Mouse (Mus musculus) midbrain, embryonic 13.5 days (tissue): ENCODE data around the gene Larp6. TPM values are rescaled to one million over a fixed set of nuclear protein-coding genes. Genes with fewer than 3 reads are reported as not detected.

Experiments
- ATAC-seq: fragments of 200-750 bp; cut with Nextera tagmentation; 2 replicates; pipeline ENCODE4 v1.8.0; 2017; ENCODE audit warnings: mild to moderate bottlenecking, moderate TSS enrichment, moderate library complexity
- H3K27ac ChIP-seq: fragments of 300-500 bp; sonication (generic); 2 replicates; pipeline ENCODE4 v1.5.1; 2015; ENCODE audit warnings: inconsistent platforms, mild to moderate bottlenecking, moderate library complexity
- H3K27me3 ChIP-seq: fragments of 300-500 bp; sonication (generic); 2 replicates; pipeline ENCODE4 v1.6.1; 2015; ENCODE audit warnings: mild to moderate bottlenecking, inconsistent platforms
- H3K36me3 ChIP-seq: fragments of 300-500 bp; sonication (generic); 2 replicates; pipeline ENCODE4 v1.6.1; 2015; ENCODE audit warnings: mild to moderate bottlenecking, inconsistent platforms
- H3K4me1 ChIP-seq: fragments of 300-500 bp; sonication (generic); replicated peaks from 2 replicates; pipeline ENCODE4 v1.6.1; 2015; ENCODE audit warnings: inconsistent platforms
- H3K4me2 ChIP-seq: fragments of 300-500 bp; sonication (generic); replicated peaks from 2 replicates; pipeline ENCODE4 v1.6.1; 2015; ENCODE audit warnings: moderate library complexity, mild to moderate bottlenecking, inconsistent platforms
- H3K4me3 ChIP-seq: fragments of 300-500 bp; sonication (generic); replicated peaks from 2 replicates; pipeline ENCODE4 v1.5.1; 2015; ENCODE audit warnings: mild to moderate bottlenecking, inconsistent platforms
- H3K9ac ChIP-seq: fragments of 300-500 bp; sonication (generic); replicated peaks from 2 replicates; pipeline ENCODE4 v1.6.1; 2015; ENCODE audit warnings: mild to moderate bottlenecking, inconsistent platforms
- H3K9me3 ChIP-seq: fragments of 300-500 bp; sonication (generic); 2 replicates; pipeline ENCODE4 v1.6.1; 2016; ENCODE audit warnings: mild to moderate bottlenecking, inconsistent platforms
- WGBS: fragments of 180-500 bp; shearing (Covaris S2); methylation state at CpG from one replicate; pipeline ENCODE4 v1.1.7; 2015; 5-methylcytosine and 5-hydroxymethylcytosine counted together
- polyA plus RNA-seq: library from polyadenylated mRNA; unstranded; fragments of >200 nt; fragmentation: Nextera tagmentation; extraction: Ambion mirVana; gene quantifications from 2 replicates; pipeline ENCODE4 v1.2.1, GENCODE M21; 2015

Gene Larp6
- polyA plus RNA-seq: 6.5 and 7.7 TPM in 2 replicates

DNA sequence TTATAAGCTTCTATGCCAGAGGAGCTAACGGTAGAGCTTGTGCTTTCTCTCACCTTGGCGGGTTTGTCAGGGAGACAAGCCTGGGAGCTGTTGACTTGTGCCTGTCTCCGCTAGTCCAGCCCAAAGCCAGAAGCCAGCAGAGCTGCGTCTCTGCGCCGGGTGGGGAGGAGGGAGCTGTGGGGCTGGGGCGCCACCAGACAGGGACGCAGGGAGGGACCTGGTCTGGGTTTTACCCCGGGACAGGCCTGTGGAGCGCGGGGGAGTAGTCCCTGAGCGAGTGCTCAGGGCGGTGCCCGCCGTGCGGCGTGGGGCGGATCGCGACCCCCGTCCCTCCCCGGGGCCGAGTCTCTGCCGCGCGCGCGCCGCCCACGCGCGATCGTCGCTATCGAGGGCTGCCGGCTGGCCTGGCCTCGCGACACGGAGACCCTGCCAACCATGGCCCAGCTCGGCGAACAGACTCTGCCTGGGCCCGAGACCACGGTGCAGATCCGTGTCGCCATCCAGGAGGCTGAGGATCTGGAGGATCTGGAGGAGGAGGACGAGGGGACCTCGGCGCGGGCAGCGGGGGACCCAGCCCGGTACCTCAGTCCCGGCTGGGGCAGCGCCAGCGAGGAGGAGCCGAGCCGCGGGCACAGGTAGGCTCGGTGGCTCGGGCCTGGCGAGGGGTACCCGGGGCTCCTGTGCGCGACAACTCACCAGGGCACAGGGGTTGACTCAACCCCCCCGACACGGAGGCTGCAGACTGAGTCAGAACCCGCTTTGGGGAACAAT, at the start of gene Larp6:
Gene Larp6, plus strand, starts transcription at position 219 of the 771 bp plus-strand sequence.
- H3K27ac ChIP-seq: no peak within 1 kb of the TSS
- peak; percentile 84 for ATAC-seq
- no peaks in the 10 kb centered on the region for H3K36me3 ChIP-seq
- H3K27me3 ChIP-seq: 0 out of 2 replicates have a peak, but pooled peaks cover 5% of the 10 kb centered on the region
- 1% methylated on average over 66 of the region's 66 CpGs for WGBS
- peak within 1 kb of the TSS; percentile 93 for H3K4me2 ChIP-seq
- no peaks in the 10 kb centered on the region for H3K9me3 ChIP-seq
- peaks cover 26% of the 10 kb centered on the region for H3K4me1 ChIP-seq
- peak within 1 kb of the TSS; percentile 64 for H3K4me3 ChIP-seq
- H3K9ac ChIP-seq: peak within 1 kb of the TSS; percentile 83

DNA sequence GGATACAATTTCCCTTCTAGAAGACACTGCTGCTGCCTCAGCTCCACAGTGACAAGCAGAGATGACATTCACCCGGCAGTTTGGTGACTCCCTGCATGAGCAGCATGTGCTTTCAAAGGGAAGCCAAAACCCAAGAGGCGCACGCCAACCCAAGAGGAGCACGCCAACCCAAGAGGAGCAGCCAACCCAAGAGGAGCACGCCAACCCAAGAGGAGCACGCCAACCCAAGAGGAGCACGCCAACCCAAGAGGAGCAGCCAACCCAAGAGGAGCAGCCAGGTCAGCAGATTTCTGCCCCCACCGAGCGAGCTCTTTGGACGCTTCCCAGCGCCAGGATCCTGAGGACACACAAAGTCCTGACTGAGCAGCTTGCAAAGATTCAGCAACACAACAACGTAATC, 48.4 kb upstream of the Larp6 start:
- Histone ChIP-seq H3K9ac (no peak overlapping the region), H3K4me1 (peaks cover 4% of the 10 kb centered on the region; the same call in 1 of the 2 replicates), H3K27me3 (no peaks in the 10 kb centered on the region), H3K9me3 (no peaks in the 10 kb centered on the region), H3K27ac (no peak overlapping the region), H3K4me3 (no peak overlapping the region), H3K4me2 (no peak overlapping the region), H3K36me3 (peaks cover 56% of the 10 kb centered on the region)
- ATAC-seq: no peak
- 96% methylated on average over 12 of the region's 12 CpGs for WGBS

DNA sequence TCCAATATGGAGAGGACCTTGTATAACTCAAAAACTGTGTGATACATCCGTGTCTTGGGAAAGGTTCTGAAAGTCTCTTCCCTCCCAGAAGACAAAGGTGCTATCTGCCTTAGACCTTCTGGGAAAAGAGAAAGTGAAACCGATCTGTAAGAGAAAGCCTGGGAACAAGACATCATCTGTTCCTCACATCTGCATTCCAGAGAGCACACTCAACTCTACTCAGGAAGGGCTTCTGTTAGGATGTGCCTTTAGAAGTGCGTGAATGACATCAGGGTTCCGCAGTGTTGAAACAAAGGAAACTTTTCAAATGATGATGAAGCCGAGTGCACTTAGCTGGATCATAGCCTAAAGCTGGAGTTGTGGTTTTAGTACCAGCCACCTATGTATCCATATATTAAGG, 47.9 kb upstream of the Larp6 start:
- Histone ChIP-seq H3K4me2 (no peak overlapping the region), H3K36me3 (peaks cover 61% of the 10 kb centered on the region), H3K4me1 (peaks cover 4% of the 10 kb centered on the region; the same call in 1 of the 2 replicates), H3K27ac (no peak overlapping the region), H3K4me3 (no peak overlapping the region), H3K9ac (no peak overlapping the region), H3K27me3 (no peaks in the 10 kb centered on the region), H3K9me3 (no peaks in the 10 kb centered on the region)
- no peak for ATAC-seq
- 87% methylated on average over 5 of the region's 5 CpGs for WGBS

DNA sequence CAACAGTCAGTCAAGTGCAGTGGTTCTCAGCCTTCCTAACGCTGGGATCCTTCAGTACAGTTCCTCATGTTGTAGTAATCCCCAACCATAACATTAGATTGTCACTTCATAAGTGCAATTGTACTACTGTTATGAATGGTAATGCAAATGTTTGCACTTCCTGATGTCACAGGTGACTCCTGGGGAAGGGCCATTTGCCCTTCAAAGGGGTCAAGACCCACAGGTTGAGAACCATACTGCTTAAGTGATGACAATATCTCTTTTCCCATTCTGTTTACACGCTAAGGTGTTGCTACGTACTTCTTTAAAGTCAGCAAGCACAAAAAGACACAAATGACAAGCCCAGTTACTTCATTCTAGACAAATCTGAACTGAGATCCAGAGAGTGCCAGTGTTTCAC, 47.3 kb upstream of the Larp6 start:
- Histone ChIP-seq H3K9me3 (no peaks in the 10 kb centered on the region), H3K4me2 (no peak overlapping the region), H3K4me3 (no peak overlapping the region), H3K4me1 (peaks cover 4% of the 10 kb centered on the region; the same call in 1 of the 2 replicates), H3K9ac (no peak overlapping the region), H3K27ac (no peak overlapping the region), H3K27me3 (no peaks in the 10 kb centered on the region), H3K36me3 (peaks cover 67% of the 10 kb centered on the region)
- 97% methylated on average over 3 of the region's 3 CpGs for WGBS
- no peak for ATAC-seq

DNA sequence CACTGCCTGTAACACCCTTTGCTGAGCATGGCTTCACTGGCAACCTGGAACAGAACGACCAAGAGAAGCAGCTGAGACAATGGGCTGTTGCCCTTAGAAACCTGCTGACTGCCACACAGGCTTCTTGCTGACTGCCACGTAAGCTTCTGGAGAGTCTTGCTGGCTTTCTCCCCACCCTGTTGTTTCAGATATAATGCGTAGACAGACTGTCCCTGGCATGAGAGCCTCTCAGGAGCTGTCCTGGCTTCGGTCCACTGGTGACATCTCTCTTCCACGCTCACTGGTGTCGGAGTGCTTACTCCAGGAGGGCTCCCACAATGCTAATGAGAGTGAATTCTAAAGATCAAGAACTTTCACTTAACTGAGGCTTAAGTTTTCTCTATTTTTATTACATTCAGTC, 43.9 kb upstream of the Larp6 start:
- Histone ChIP-seq H3K4me2 (no peak overlapping the region), H3K9ac (no peak overlapping the region), H3K4me1 (no peaks in the 10 kb centered on the region), H3K27me3 (no peaks in the 10 kb centered on the region), H3K4me3 (no peak overlapping the region), H3K27ac (no peak overlapping the region), H3K36me3 (peaks cover 87% of the 10 kb centered on the region), H3K9me3 (no peaks in the 10 kb centered on the region)
- no peak for ATAC-seq
- 72% methylated on average over 6 of the region's 6 CpGs for WGBS

DNA sequence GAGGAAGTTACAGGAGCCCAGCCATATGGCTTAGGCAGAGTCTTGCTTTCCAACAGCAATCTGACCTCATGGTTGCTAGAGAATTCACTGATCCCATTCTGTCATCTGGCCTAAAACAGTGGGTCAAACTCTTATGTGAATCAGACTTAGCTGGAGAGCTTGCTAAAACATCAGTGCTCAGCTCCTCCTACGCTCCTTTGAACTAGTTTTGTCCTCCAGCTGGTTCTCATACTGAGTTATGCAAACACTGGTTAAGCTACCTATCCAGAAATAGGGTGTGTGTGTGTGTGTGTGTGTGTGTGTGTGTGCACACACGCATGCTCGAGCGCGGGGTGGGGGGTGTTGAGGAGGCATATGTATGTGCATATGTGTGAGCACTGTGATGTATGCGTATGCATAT, 40.2 kb upstream of the Larp6 start:
- H3K4me1 ChIP-seq: no peaks in the 10 kb centered on the region
- no peak overlapping the region for H3K9ac ChIP-seq
- H3K36me3 ChIP-seq: peaks cover 92% of the 10 kb centered on the region
- no peaks in the 10 kb centered on the region for H3K27me3 ChIP-seq
- no peak overlapping the region for H3K4me3 ChIP-seq
- H3K27ac ChIP-seq: no peak overlapping the region
- WGBS: 96% methylated on average over 6 of the region's 6 CpGs
- no peak overlapping the region for H3K4me2 ChIP-seq
- ATAC-seq: no peak
- H3K9me3 ChIP-seq: no peaks in the 10 kb centered on the region

DNA sequence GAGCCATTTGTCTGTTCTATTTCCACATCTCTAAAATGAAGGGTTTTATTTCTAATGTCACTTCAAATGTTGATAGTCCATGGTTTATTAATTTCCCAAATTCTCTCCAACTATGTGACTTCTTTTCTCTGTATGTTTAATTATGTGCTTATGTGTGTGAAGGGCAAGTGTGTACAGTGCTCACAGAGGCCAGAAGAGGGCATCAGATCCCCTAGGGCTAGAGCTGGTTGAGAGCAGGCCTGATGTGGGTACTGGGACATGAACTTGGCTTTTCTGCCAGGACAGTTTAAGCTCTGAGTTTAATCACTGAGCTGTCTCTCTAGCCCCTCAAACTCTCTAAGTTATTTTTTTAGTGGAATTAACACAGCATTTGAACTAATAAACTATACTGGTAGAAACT, 38.0 kb upstream of the Larp6 start:
- no peak overlapping the region for H3K27ac ChIP-seq
- ATAC-seq: no peak
- H3K4me3 ChIP-seq: no peak overlapping the region
- H3K9ac ChIP-seq: no peak overlapping the region
- H3K4me1 ChIP-seq: no peaks in the 10 kb centered on the region
- no peaks in the 10 kb centered on the region for H3K9me3 ChIP-seq
- no peaks in the 10 kb centered on the region for H3K27me3 ChIP-seq
- H3K36me3 ChIP-seq: peaks cover 96% of the 10 kb centered on the region
- H3K4me2 ChIP-seq: no peak overlapping the region

DNA sequence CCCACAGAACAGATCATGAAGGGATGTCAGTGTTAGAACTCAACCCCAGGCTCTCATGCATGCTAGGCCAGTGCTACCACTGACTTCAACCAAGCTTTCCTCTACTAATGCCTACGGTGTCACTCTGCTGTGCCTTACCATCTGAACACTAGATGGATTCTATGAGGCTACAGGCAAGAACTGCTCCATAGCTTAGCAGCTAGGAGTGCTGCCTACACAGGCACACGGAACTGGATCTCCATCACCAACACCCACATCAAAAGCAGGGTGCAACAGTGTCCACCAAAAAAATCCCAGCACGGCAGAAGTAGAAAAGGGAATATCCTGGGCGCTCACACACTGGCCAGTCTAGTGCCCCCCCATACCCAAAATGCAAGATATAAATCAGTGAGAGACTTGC, 36.4 kb upstream of the Larp6 start:
- 97% methylated on average over 4 of the region's 4 CpGs for WGBS
- Histone ChIP-seq H3K4me1 (no peaks in the 10 kb centered on the region), H3K9ac (no peak overlapping the region), H3K4me3 (no peak overlapping the region), H3K27me3 (no peaks in the 10 kb centered on the region), H3K27ac (no peak overlapping the region), H3K4me2 (no peak overlapping the region), H3K36me3 (peaks cover 93% of the 10 kb centered on the region), H3K9me3 (no peaks in the 10 kb centered on the region)
- no peak for ATAC-seq

DNA sequence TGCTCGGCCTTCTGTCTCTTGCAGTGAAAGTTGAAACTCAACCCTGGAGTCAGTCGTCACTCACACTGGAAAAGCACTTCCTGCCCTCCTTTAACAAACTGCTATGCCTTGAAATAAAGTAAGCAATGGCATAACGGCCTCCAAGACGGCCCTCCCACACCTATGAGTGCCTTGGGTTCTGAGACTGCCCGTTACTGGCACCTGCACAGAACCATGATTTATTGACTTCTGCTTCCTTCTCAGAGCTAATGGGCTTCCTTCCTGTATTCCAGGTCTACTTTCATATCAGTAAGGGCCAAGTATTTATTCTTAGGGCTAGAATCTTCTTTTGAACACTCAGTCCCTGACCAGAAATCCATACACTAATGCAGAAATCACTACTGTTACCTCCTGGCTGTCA, 33.9 kb upstream of the Larp6 start:
- Histone ChIP-seq H3K4me3 (no peak overlapping the region), H3K36me3 (peaks cover 92% of the 10 kb centered on the region), H3K27ac (no peak overlapping the region), H3K27me3 (no peaks in the 10 kb centered on the region), H3K4me1 (peaks cover 8% of the 10 kb centered on the region), H3K9ac (no peak overlapping the region), H3K9me3 (no peaks in the 10 kb centered on the region), H3K4me2 (no peak overlapping the region)
- no peak for ATAC-seq
- WGBS: 93% methylated on average over 5 of the region's 5 CpGs

DNA sequence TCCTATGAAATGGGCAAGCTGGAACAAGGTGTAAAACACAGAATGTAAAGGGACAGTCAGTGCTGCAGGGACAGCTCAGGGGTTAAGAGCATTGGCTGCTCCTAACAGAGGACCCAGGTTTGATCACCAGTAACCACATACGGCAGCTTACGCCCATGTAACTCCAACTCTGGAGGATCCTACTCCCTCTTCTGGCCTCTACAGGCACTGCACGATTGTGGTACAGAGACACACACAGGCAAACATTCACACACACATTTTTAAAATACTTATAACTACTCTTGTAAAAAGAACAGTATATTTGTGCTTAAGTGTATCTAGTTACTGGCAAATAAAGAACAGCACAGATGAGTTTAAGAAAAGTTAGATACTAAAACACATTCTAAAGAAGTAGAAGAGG, 31.8 kb upstream of the Larp6 start:
- 88% methylated on average over 3 of the region's 3 CpGs for WGBS
- Histone ChIP-seq H3K27me3 (no peaks in the 10 kb centered on the region), H3K4me3 (no peak overlapping the region), H3K4me1 (peaks cover 23% of the 10 kb centered on the region), H3K9me3 (no peaks in the 10 kb centered on the region), H3K9ac (no peak overlapping the region), H3K4me2 (no peak overlapping the region), H3K27ac (no peak overlapping the region), H3K36me3 (peaks cover 83% of the 10 kb centered on the region)
- ATAC-seq: no peak

DNA sequence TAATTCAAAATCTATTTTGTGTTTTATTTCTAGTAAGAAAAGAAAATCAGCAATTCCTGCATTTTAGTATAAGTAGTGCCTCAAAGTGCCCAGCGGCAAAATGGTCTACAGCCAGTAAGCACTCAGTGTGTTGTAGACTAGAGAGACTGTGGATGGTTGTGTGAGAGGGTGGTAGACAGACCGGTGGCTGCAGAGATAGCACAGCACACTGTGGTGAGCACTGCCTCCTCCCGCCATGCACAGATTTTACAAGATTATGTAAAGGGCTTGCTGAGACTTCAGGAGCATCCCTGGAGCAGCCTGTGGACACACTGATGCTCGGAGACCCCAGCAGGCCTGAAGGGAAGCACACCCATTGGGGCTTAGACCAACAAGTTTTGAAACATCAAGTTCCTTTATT, 30.0 kb upstream of the Larp6 start:
- H3K27ac ChIP-seq: no peak overlapping the region
- no peak overlapping the region for H3K4me3 ChIP-seq
- H3K9ac ChIP-seq: no peak overlapping the region
- H3K36me3 ChIP-seq: peaks cover 66% of the 10 kb centered on the region
- H3K4me1 ChIP-seq: peaks cover 29% of the 10 kb centered on the region
- 94% methylated on average over 4 of the region's 4 CpGs for WGBS
- ATAC-seq: no peak
- H3K4me2 ChIP-seq: no peak overlapping the region
- H3K27me3 ChIP-seq: no peaks in the 10 kb centered on the region
- no peaks in the 10 kb centered on the region for H3K9me3 ChIP-seq

DNA sequence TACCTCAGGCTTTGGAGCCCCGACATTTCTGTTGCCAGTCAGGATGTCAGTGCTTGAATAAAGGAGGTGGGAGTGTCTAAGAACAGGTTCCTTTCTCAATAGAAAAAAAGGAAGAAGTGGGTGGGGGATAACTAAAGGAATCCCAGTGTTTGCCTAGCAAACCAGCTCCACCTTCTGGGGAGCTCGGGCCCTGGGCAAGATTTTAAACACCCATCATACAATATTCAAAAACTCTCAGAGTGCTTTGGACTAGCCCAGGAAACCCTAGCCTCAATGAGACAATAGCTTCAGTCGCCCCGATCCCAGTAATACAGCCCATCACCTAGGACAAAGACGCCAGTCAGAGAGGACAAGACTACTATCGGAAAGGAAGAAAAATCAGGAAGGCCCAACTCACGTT, 25.4 kb upstream of the Larp6 start:
- peak overlapping the region; percentile 71 for H3K9ac ChIP-seq
- H3K27me3 ChIP-seq: no peaks in the 10 kb centered on the region
- under 1% methylated on average over 7 of the region's 7 CpGs for WGBS
- H3K36me3 ChIP-seq: peaks cover 22% of the 10 kb centered on the region
- H3K4me1 ChIP-seq: peaks cover 32% of the 10 kb centered on the region
- no peaks in the 10 kb centered on the region for H3K9me3 ChIP-seq
- H3K27ac ChIP-seq: peak overlapping the region; percentile 99
- peak; percentile 84 for ATAC-seq
- H3K4me2 ChIP-seq: peak overlapping the region; percentile 58
- peak overlapping the region; percentile 66 for H3K4me3 ChIP-seq

DNA sequence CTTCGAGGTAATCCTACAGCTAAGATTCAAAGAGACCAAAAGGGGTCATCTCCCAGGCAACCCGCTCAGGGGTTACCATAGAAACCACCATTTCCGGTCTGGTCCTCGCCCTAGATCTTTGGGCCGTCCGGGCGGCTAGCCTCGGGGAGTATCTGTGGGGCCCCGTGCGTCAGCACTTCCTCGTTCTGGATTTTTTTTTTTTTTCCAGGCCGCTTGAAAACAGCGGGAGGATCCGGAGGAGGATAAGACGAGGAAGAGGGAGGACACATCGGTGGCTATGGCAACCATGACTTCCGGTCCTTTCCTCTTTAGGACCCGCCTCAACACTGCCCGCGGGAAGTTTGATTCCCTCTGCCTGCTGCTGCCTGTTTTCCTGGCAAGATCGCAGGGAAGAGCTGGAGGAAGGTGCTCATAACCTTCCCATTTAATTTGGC, 24.9 kb upstream of the Larp6 start, which contains the start of gene Lrrc49:
Gene Lrrc49, minus strand, starts transcription at position 268 of the 434 bp plus-strand sequence.
- peak within 1 kb of the TSS; percentile 66 for H3K4me3 ChIP-seq
- ATAC-seq: peak; percentile 98
- H3K36me3 ChIP-seq: peaks cover 17% of the 10 kb centered on the region
- peak within 1 kb of the TSS; percentile 99 for H3K27ac ChIP-seq
- no peaks in the 10 kb centered on the region for H3K27me3 ChIP-seq
- peaks cover 30% of the 10 kb centered on the region for H3K4me1 ChIP-seq
- no peaks in the 10 kb centered on the region for H3K9me3 ChIP-seq
- peak within 1 kb of the TSS; percentile 71 for H3K9ac ChIP-seq
- 0% methylated on average over 21 of the region's 21 CpGs for WGBS
- H3K4me2 ChIP-seq: peak within 1 kb of the TSS; percentile 58
